Mouse (Mus musculus) E14TG2a.4 (cell line): ENCODE data around the gene Olfr769.
"Not testable (repeated sequence)": the region's sequence is repeated elsewhere in the genome, so short reads cannot be mapped to it uniquely, and the experiment has no call there.

Source experiments
- H3K27me3 ChIP-seq: 2 replicates; pipeline ENCODE4 v1.6.1; 2014; ENCODE audit warnings: low read length, control low read depth; ENCODE audit not compliant: insufficient read depth
- H3K36me3 ChIP-seq: 2 replicates; pipeline ENCODE4 v1.6.1; 2014; ENCODE audit warnings: low read length, control low read depth; ENCODE audit not compliant: insufficient read depth
- H3K4me1 ChIP-seq: replicated peaks from 2 replicates; pipeline ENCODE4 v1.6.1; 2014; ENCODE audit warnings: low read depth, low read length, control low read depth
- H3K4me3 ChIP-seq: replicated peaks from 2 replicates; pipeline ENCODE4 v1.5.1; 2014; ENCODE audit warnings: mild to moderate bottlenecking, low read length
- H3K9me3 ChIP-seq: 2 replicates; pipeline ENCODE4 v1.6.1; 2014; ENCODE audit warnings: low read length, control low read depth
- CTCF ChIP-seq: conservative IDR thresholded peaks from 2 replicates; pipeline ENCODE4 v1.5.1; 2014; ENCODE audit warnings: low read length
- NANOG ChIP-seq: IDR thresholded peaks from 2 replicates; pipeline ENCODE4 v1.6.1; 2014; ENCODE audit warnings: borderline replicate concordance, low read length, mixed read lengths
- POU5F1 ChIP-seq: IDR thresholded peaks from 2 replicates; pipeline ENCODE4 v1.6.1; 2014; ENCODE audit warnings: low read length, borderline replicate concordance

Gene Olfr769

GRCm38 (mm10) chr10:129117761-129118160 is at the start of gene Olfr769:
Gene Olfr769, minus strand, starts transcription at chr10:129117861.
- no peaks in the 10 kb centered on the region for H3K36me3 ChIP-seq
- no peaks in the 10 kb centered on the region for H3K27me3 ChIP-seq
- no peaks in the 10 kb centered on the region for H3K4me1 ChIP-seq
- H3K9me3 ChIP-seq: 0 out of 2 replicates have a peak, but pooled peaks cover 5% of the 10 kb centered on the region
- no peak within 1 kb of the TSS for H3K4me3 ChIP-seq
- TF ChIP-seq NANOG (no peak), POU5F1 (no peak), CTCF (no peak)

GRCm38 (mm10) chr10:129164651-129165050 is 47.0 kb upstream of the Olfr769 start, which contains the start of gene Olfr771:
Gene Olfr771, minus strand, starts transcription at chr10:129164751.
- no peak within 1 kb of the TSS for H3K4me3 ChIP-seq
- TF ChIP-seq CTCF (no peak), NANOG (no peak), POU5F1 (no peak)

GRCm38 (mm10) chr10:129138898-129139297 is 21.2 kb upstream of the Olfr769 start, which contains the start of gene Olfr770:
Gene Olfr770, minus strand, starts transcription at chr10:129138998.
- Histone ChIP-seq H3K4me3 (no peak within 1 kb of the TSS), H3K27me3 (no peaks in the 10 kb centered on the region), H3K4me1 (no peaks in the 10 kb centered on the region), H3K36me3 (no peaks in the 10 kb centered on the region), H3K9me3 (no peaks in the 10 kb centered on the region)
- TF ChIP-seq NANOG (no peak), CTCF (no peak), POU5F1 (no peak)

More at GRCm38 (mm10) chr10:129164651-129165050, 47.0 kb upstream of the Olfr769 start, which contains the start of gene Olfr771:
- H3K27me3 ChIP-seq: no peaks in the 10 kb centered on the region
- no peaks in the 10 kb centered on the region for H3K4me1 ChIP-seq
- no peaks in the 10 kb centered on the region for H3K9me3 ChIP-seq
- no peaks in the 10 kb centered on the region for H3K36me3 ChIP-seq

GRCm38 (mm10) chr10:129115146-129115545 is 2.5 kb downstream of the Olfr769 start:
- H3K9me3 ChIP-seq: no peaks in the 10 kb centered on the region
- H3K4me3 ChIP-seq: no peak overlapping the region
- no peak for TF ChIP-seq CTCF
- TF ChIP-seq POU5F1: no peak
- TF ChIP-seq NANOG: no peak
- no peaks in the 10 kb centered on the region for H3K36me3 ChIP-seq
- H3K4me1 ChIP-seq: no peaks in the 10 kb centered on the region
- H3K27me3 ChIP-seq: no peaks in the 10 kb centered on the region

GRCm38 (mm10) chr10:129101231-129101630 is 16.4 kb downstream of the Olfr769 start:
- H3K4me3 ChIP-seq: no peak overlapping the region
- TF ChIP-seq POU5F1: no peak
- TF ChIP-seq NANOG: no peak
- no peak for TF ChIP-seq CTCF
- H3K36me3 ChIP-seq: no peaks in the 10 kb centered on the region
- no peaks in the 10 kb centered on the region for H3K27me3 ChIP-seq
- no peaks in the 10 kb centered on the region for H3K4me1 ChIP-seq
- no peaks in the 10 kb centered on the region for H3K9me3 ChIP-seq

- Histone ChIP-seq H3K9me3 (no peaks in the 10 kb centered on the region), H3K4me1 (no peaks in the 10 kb centered on the region), H3K36me3 (no peaks in the 10 kb centered on the region), H3K27me3 (no peaks in the 10 kb centered on the region), H3K4me3 (no peak within 1 kb of the TSS)
- no peak for TF ChIP-seq NANOG
- no peak for TF ChIP-seq POU5F1
- TF ChIP-seq CTCF: no peak
Measured at GRCm38 (mm10) chr10:129099275-129099674, 18.4 kb downstream of the Olfr769 start, which contains the start of gene Olfr768. Gene Olfr768, minus strand, starts transcription at chr10:129099375.

- H3K4me3 ChIP-seq, H3K4me1 ChIP-seq, H3K36me3 ChIP-seq, H3K27me3 ChIP-seq, H3K9me3 ChIP-seq: not testable (repeated sequence)
Measured at GRCm38 (mm10) chr10:129082810-129083209, 34.9 kb downstream of the Olfr769 start, which contains the start of gene Olfr767. Gene Olfr767, minus strand, starts transcription at chr10:129082910.

- Histone ChIP-seq H3K27me3 (no peaks in the 10 kb centered on the region), H3K36me3 (no peaks in the 10 kb centered on the region), H3K9me3 (peaks cover 19% of the 10 kb centered on the region), H3K4me3 (no peak within 1 kb of the TSS), H3K4me1 (no peaks in the 10 kb centered on the region)
- TF ChIP-seq CTCF (no peak), NANOG (no peak), POU5F1 (no peak)
Measured at GRCm38 (mm10) chr10:129068877-129069276, 48.8 kb downstream of the Olfr769 start, which contains the start of gene Olfr766-ps1. Gene Olfr766-ps1, minus strand, starts transcription at chr10:129068977.
